Mouse (Mus musculus) thymus, postnatal 14 days (tissue): Measurements from ENCODE around the gene Josd1.

Experiments used
- DNase-seq: peaks from one replicate; pipeline ENCODE4 v3.0.0; 2021

Gene Josd1

DNA sequence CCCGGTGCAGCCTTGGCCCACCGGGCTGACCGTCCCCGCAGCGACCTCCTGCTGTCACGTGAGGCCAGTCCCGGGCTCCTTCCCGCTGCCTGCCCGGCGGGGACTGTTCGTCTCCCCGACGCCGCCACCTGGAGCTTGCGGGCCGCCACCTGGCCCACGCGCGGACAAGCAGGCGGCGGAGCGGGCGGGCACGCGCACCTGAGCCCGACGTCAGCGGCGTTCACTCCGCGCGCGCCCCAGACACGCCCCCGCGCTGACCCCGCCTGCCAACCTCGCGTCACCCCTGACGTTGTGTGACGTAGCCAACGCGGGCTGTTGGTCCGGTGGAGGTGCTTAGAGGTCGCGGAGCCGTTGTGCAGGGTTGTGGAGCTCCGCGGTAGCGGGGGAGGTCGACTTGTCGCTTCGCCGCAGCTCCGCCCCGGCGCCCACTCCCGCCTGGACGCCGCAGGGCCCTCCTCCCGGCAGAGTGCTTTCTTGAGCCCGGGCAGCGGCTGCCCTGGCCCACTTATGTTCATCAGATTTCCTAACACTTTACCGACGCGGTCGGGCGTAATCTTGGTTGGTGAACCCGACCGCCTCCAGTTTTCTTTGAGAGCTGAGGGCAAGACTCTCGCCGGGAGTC lies at the start of gene Josd1:
Josd1 (minus strand) TSS at position 274 of the 622 bp plus-strand sequence.
- peak; percentile 98 for DNase-seq

DNA sequence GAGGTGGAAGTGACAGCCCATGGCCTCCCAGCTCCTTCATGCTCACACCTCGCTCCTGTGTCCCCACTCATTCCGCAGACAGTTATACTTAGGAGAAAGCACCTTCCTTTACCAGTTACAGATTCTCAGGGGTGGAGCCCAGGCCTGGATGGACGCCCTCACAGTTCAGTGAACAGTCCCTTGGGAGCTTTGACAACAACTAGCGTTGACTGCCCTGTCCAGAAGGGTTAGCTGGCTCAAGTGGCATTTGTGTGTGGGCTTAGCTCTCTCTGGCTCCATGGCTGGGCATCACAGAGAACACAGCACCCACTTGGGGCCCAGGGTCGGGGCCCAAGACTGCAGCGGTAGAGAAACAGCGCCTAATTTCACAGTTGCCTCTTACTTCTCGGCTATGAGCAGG lies 46.6 kb upstream of the Josd1 start:
- no peak for DNase-seq

DNA sequence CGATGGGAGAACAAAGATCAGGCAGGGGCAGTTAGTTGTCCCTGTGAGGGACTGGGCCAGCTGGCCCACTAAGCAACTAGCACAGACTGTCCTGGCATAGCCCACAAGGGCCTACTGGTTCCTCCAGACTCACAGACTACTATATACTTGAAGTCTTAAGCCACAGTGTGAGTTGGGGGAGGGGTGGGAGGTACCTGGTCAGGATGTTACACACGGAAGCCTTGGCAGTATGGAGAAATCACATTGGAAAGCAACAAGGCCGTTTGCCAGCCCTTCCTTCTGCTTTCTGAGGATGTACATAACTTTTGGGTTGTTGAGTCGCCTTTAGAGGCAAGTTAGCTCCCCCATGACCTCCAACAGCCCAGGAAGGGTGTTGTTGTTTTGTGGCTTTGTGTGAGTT lies 45.9 kb upstream of the Josd1 start:
- DNase-seq = no peak

- no peak for DNase-seq
These were observed 45.5 kb upstream of the Josd1 start for GRCm38 (mm10) chr15:79733192-79733591.

- DNase-seq = no peak
These were observed 43.8 kb upstream of the Josd1 start for GRCm38 (mm10) chr15:79731554-79731953.

DNA sequence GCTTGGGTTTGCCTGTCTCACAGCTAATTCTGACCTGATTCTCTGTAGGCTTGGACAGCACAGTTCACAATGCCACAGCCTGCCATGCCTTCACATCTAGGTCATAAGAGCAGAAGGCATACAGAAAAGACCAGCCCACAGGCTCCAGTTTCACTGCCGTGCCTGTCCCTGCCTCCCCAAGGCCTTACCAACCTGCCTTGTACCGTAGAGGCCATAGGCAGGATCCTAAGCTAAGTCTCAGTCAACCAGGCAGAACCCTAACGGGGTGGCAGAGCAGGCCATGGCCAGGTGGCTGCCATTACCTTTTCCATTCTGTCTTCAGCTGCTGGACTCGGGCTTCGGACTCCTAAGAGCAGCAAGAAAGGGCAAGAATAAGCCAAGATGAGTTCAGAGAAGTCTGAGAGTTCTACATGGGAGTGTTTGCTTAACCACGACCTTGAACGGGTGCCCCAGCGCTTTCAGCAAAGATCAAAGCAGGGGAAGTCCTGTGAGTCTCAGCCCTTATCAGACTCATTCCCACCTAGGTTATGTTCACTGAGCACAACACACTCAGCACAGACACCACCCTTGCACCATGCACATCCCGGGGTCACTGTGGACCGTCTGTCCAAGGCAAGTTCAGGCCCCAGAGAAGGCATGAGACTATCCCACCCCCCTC lies 41.1 kb upstream of the Josd1 start:
- DNase-seq = no peak

- no peak for DNase-seq
These were observed 40.6 kb upstream of the Josd1 start for GRCm38 (mm10) chr15:79728311-79728710.

DNA sequence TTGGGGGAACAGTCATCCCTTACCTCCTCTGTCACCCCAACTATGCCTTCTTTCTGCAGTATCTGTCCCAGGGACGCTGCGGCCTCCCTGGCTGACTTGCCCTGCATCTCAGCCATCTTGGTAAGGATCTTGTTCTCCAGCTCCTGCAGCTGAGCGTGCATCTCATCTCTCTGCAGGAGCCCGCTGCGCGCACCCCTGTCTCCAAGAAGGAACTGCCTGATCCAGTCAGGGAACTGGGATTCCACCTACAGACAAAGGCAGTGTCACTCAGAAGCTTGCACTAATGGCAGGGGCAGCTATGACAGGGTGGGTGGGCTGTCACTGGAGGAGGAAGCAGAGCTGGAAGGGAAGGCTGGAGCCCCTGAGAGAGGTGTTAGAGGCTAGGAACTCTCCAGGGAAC lies 40.1 kb upstream of the Josd1 start:
- DNase-seq = no peak

- no peak for DNase-seq
These were observed 37.6 kb upstream of the Josd1 start for GRCm38 (mm10) chr15:79725190-79725789.

DNA sequence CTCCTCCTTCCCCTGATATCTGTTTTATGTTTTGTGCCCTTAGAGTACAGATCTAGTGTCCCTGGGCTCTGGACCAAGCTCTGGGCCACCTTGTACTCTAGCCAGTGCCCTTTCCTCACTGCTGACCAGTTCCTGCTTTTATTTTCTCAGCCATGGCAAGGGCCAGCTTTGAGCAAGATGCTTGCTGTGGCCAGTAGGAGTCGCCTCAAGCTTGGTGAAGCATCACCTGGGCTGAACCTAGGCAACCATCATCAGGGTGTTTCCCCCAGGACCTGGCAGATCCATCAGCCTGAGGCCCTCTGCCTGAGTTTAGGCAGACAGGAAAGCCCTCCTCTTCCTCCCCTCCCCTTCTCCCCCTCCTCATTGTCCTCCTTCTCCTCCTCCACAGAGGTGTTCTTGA lies 35.7 kb upstream of the Josd1 start:
- DNase-seq = peak; percentile 52

DNA sequence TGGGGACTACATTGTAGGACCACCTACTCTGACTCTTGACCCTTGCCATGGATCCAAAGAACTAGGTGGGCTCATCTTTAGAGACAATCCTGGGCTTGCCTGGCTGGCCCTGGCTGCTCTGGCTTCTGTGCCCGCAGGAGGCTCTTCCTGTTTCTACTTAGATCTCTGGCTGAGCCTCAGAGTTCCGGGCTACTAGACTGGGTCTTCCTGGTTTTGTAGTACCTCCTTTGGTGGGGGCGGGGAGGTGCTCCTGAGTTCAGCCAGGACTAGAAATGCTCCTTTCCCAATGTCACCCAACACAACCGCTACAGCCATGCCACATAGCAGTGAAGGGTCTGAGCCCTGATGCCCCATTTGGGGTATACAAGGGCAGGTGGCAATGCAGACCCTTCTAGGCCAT lies 33.1 kb upstream of the Josd1 start:
- no peak for DNase-seq

DNA sequence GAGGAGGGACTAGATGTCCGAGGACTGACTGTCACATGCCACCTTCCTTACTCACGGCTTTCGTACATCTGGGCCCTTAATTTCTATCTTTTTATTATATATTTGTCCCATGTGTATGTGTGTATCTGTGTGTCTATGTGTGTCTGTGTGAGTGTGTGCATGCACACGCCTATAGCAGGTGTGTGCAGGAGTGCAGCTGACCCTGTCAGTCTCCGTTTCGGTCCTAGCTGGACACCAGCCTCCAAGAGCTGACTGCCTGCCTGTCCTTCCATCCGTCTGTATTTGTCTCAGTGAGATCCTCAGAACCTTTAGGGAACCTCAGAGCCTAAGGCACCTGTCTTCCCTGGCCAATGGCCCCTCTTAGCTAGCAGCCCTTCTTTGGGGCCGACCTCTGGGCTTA lies 32.5 kb upstream of the Josd1 start:
- no peak for DNase-seq

DNA sequence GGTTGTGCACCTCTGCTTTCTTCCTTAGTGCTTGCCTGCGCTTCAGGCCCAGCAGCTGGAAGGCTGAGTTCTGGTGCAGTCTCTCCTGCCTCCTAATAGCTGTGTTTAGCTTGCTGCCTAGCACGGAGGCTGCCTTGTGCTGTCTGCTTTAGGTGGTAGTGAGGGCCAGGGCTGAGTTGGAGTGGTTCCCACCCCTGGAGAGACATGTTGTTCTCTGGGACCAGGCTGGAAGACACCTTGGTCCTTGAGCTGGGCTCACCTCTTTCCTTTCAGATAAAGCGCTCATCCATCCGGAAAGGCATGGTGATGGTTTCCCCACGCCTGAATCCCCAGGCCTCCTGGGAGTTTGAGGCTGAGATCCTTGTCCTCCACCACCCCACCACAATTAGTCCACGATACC lies 29.0 kb upstream of the Josd1 start:
- no peak for DNase-seq

DNA sequence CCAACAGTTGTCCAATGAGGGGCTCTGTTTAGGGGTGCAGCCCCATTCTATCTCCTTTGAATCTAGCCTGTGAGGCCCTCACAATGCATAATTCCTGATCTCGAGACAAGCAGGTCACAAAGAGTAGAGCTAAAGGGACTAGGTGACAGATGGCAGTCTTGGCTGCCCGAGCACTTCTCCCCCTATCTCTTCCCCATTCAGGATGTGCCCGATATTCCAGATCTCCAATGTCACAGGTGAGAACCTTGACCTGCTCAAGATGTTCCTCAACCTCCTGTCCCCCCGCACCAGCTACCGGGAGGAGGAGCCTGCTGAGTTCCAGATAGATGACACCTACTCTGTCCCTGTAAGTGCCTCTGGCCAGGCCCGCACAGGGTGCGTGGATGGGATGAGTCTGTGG lies 27.9 kb upstream of the Josd1 start:
- no peak for DNase-seq

GRCm38 (mm10) chr15:79708229-79708822 lies 20.6 kb upstream of the Josd1 start:
- DNase-seq = no peak

DNA sequence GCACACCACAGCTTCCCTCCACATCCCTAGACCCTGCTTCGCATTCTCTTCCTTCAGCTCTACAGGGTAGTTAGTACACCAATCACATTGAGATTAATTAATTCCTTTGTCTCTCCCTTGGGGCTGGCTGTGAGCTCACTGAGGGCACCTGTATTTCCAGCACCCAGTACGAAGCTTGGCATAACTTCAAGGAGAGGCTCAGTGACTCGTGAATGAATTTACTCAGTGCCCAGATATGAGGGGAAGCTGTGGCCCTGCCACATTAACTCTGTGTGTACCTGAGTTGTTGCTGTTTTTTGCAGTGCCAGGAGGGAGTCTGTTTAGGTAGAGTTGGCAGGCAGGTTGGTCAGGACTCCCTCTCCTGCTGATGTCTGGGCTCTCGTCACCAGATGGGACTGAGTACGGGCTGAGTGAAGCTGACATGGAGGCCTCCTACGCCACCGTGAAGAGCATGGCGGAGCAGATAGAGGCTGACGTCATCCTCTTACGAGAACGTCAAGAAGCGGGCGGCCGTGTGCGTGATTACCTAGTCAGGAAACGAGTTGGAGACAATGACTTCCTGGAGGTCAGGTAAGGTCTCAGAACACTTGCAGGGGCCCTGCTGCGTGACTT lies 19.0 kb upstream of the Josd1 start:
- no peak for DNase-seq

GRCm38 (mm10) chr15:79697558-79698187 lies 10.0 kb upstream of the Josd1 start:
- no peak for DNase-seq

- no peak for DNase-seq
These were observed 9.3 kb upstream of the Josd1 start for GRCm38 (mm10) chr15:79697011-79697410.

- DNase-seq = no peak
These were observed 8.8 kb upstream of the Josd1 start for GRCm38 (mm10) chr15:79696508-79696907.

DNA sequence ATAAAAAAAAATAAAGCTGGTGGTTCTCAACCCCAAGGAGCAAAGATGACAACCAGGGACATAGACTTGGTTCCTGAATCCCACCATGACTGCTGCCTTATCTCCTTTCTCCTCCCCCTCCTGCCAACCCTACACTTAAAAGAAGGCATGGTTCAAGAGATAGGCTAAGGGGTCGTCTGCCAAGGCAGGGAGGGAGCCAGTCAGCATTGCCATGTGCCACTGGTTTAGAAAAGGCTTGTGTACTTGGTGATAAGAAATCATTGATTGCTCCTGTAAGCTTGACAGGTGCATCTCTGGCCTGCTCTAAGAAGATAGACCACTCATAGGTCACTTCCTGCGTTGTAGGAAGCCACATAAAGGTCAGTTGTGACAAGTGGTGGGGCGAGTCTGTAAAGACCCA lies 7.8 kb upstream of the Josd1 start:
- no peak for DNase-seq

DNA sequence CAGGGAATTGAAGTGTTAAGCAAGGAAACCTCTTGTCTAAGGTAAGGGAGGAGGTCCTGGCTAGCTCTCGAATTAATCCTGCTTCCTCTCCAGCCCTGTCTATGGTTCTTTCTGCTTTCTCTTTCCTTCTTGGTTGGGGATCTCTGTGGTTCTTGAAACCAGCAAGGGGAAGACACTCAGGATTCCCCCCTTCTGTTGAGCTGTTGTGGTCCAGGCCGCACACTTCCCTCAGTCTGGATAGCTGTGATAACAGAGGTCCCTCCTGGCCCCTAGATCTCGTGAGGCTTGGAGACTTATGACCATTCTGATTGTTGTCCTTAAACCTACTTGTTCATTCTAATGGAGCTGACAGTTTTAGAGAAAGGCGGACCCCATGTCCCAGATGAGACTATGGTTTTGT lies 6.8 kb upstream of the Josd1 start:
- no peak for DNase-seq

DNA sequence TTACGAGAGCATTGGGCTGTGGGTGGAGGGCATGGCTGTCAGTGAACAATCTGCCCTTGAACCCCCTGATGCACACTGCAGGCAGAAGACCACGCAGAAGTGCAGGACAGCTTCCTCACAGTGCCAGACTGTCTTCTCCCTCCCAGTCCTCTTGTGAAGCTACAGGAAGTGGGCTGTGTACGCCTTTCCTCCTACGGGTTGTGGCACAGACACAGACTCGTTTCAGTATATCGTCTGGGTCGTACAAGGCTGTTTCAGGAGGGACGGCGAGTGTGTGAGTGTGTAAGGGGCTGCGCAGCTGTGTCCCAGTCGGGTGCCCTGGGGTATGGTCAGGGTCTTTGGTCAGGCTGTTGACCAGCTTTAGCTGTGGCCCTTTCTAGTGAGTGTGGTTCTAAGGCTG lies 6.0 kb upstream of the Josd1 start:
- DNase-seq = peak; percentile 69

- DNase-seq = no peak
These were observed 4.6 kb upstream of the Josd1 start for GRCm38 (mm10) chr15:79692334-79692733.
